Mouse (Mus musculus) megakaryocyte, embryonic 14.5 days (primary cell): Measurements from ENCODE around the gene Map3k3.

Experiments used
- FLI1 ChIP-seq: IDR thresholded peaks from 2 replicates; pipeline ENCODE4 v1.6.1; 2012; ENCODE audit warnings: low read length, inconsistent platforms, mixed read lengths
- GATA1 ChIP-seq: IDR thresholded peaks from 3 replicates; pipeline ENCODE4 v1.6.1; 2012; ENCODE audit warnings: mixed read lengths, low read length, inconsistent platforms, borderline replicate concordance

DNA sequence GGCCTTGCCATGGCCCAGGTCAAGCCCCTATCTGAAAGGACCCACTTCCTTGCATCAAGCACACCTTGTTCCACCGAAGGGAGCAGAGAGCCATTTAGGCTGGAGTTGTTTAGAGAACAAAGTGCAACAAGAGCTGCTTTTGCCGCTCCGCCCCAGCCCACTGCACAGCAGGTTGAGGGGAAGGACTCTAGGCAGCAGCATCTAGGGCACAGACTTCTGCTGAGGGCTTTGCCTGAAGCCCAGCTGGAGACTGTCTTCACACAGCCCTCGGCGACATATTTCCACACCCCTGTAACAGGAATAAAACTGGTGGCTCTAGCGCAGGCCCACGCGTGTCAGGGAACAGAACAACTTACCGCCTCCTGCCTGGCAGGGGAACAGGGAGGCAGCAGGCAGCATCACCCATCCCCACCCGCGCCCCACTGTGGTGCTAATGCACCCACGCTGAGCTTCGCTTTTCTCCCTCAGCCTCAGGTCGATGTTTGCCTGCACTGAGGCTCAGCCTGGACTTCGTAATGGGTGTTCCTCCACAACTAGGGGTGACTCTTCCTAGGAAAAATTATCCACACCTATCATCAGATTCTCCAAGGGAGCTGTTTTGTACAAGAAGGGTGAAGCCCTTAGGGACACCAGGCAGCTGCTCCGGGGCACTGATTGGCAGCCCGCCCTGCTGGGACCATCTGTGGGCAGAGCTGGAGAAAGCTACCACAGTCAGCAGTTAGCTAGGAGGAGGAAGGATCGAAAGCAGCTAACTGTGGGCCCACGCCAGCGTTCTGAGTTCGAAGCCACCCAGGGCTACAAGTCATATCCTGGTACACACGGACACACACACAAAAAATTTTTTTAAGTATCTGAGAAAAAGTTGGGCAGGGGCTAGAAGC lies 76.7 kb downstream of the Map3k3 start, which contains the start of the genes Gm10840 and Limd2:
- TF ChIP-seq FLI1 (no peak), GATA1 (no peak)
